Mouse (Mus musculus): ENCODE data around the gene Pmm1.
"Not testable (repeated sequence)": the region's sequence is repeated elsewhere in the genome, so short reads cannot be mapped to it uniquely, and the experiment has no call there.

DNA sequence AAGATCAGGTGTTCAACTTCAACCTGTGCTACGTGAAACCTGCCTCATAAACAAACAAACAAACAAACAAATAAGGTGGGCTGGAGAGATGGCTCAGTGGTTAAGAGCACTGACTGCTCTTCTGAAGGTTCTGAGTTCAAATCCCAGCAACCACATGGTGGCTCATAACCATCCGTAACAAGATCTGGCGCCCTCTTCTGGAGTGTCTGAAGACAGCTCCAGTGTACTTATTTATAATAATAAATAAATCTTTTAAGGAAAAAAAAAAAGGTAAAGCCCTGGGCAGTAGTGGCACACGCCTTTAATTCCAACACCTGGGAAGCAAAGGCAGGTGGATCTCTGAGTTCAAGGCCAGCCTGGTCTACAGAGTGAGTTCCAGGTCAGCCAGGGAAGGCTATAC is 52.0 kb downstream of the Pmm1 start:
- peak; percentile 12; the same call in 1 of the 2 replicates for TF ChIP-seq CTCF (IDR thresholded peaks at IDR 0.05; ENCODE audit: low read depth, low read length)
- TF ChIP-seq POLR2A (IDR thresholded peaks at IDR 0.05; ENCODE audit: borderline replicate concordance, low read depth, low read length), result not testable (repeated sequence)
